ENCODE assay signal across 8 mouse cellular contexts in the genomic region with DNA sequence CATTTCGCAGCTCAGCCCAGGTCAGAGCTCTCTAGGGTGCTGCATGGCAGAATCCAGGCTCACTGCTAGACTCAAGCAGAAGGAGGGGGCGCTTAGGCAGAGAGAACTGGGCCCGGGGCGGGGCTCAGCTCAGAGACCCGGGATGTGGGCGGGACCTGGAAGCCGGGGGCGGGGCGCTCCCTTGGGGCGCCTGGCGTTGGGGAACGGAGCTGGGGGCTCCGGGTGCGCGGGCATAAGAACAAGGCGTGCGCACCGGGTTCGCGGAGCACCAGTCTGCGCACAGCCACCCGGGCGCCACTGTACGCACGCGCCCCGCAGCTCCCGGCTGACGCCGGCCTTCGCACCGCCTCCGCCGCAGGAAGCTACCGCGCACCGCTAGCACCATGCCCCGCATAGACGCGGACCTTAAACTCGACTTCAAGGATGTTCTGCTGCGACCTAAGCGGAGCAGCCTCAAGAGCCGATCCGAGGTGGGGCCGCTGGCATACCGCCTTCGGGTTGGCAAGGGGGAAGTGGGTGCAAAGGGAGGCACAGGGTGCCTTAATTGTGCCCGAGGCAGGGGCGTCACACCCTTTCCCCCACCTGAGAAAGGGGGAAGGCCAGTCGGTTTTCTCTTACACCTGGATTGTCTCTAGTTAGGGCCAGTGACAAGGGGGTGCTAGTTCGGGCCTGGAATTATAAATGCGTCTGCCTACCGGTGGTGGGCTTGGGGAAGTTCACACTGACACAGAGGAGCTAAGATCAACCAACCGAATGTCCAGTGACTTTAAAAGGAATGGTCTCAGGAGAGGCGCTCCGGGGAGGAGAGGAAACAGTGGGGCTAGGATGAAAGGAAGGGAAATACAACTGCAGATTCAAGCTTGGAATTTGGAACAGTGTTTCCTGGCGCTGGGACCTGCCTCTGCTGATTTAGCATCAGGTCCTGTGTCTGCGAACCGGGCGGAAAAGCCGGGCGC. TPM values are rescaled to one million over a fixed set of nuclear protein-coding genes. Genes with fewer than 3 reads are reported as not detected.
DNase-seq lines count a peak whose midpoint lies in the region; ATAC-seq and TF ChIP-seq lines count a peak whose summit lies in the region.

A gene (plus strand): TSS at position 171 of the 956 bp plus-strand sequence.

- in situ Hi-C loops in Patski (cut with MboI; ENCODE audit: low pct_unique_long_range_greater_than_20kb), result no loop called here

- 0 out of 2 replicates have a peak, but pooled peaks cover 3% of the 10 kb centered on the region for H3K4me1 ChIP-seq in cerebellum, adult 2 months (ENCODE audit: control insufficient read depth, insufficient read depth, low read length)
- H3K4me1 ChIP-seq in hindbrain, embryonic 11.5 days (replicated peaks; ENCODE audit: control insufficient read depth, insufficient read depth, low read length), result 0 out of 2 replicates have a peak, but pooled peaks cover 4% of the 10 kb centered on the region

- H3K9me3 ChIP-seq in hindbrain, embryonic 11.5 days (ENCODE audit: control insufficient read depth, low read length), result no peaks in the 10 kb centered on the region

- TF ChIP-seq CTCF in Patski (IDR thresholded peaks at IDR 0.05), result no peak
- no peak for TF ChIP-seq CTCF in cerebellum, adult 2 months (IDR thresholded peaks at IDR 0.05; ENCODE audit: borderline replicate concordance, insufficient read depth, low read depth, low read length)

- H3K27ac ChIP-seq in cerebellum, adult 2 months (ENCODE audit: insufficient read depth, low read length), result peak within 1 kb of the TSS; percentile 85
- no peak within 1 kb of the TSS for H3K27ac ChIP-seq in hindbrain, embryonic 11.5 days (ENCODE audit: low read depth, low read length)

- 1% methylated on average over 63 of the region's 63 CpGs for WGBS in cerebellum, adult 2 months
- WGBS in hindbrain, embryonic 11.5 days, result under 1% methylated on average over 62 of the region's 63 CpGs

- no peaks in the 10 kb centered on the region for H3K36me3 ChIP-seq in hindbrain, embryonic 11.5 days (ENCODE audit: control insufficient read depth, insufficient read depth, low read length)

- CTCF ChIA-PET in Patski (lab: Charles Lee), result no interaction called here

- peak; percentile 60 for ATAC-seq in Patski
- peak; percentile 87 for ATAC-seq in hindbrain, embryonic 11.5 days (ENCODE audit: low FRiP score)

- peak within 1 kb of the TSS; percentile 66 for H3K4me2 ChIP-seq in hindbrain, embryonic 11.5 days (replicated peaks; ENCODE audit: low read depth, low read length)

- POLR2A ChIA-PET in Patski (lab: Charles Lee), result interaction anchor here (0.6 to 2.0 kb wide), 8 partner anchors 18 to 483 kb away, joined by 3 to 12 read pairs (median 4); no protein-coding TSS in a partner anchor

- no peaks in the 10 kb centered on the region for H3K27me3 ChIP-seq in Patski
- H3K27me3 ChIP-seq in cerebellum, adult 2 months (ENCODE audit: control insufficient read depth, insufficient read depth, low read length), result no peaks in the 10 kb centered on the region
- H3K27me3 ChIP-seq in hindbrain, embryonic 11.5 days (ENCODE audit: control insufficient read depth, insufficient read depth, low read length), result peaks cover 4% of the 10 kb centered on the region; the same call in 1 of the 2 replicates

- TF ChIP-seq POLR2A in cerebellum, adult 2 months (IDR thresholded peaks at IDR 0.05; ENCODE audit: borderline replicate concordance, insufficient read depth, low read length), result no peak

- peak within 1 kb of the TSS; percentile 23; the same call in 1 of the 2 replicates for H3K9ac ChIP-seq in hindbrain, embryonic 11.5 days (ENCODE audit: low read depth, low read length)

- DNase-seq in Patski (ENCODE audit: low read depth, low spot score), result no peak
- peak; percentile 80 to 82 for DNase-seq in cerebellum, adult 2 months
- DNase-seq in frontal cortex, postnatal 10 days (ENCODE audit: low spot score in 2 of 2), result peak; percentile 79 to 82
- DNase-seq in hindbrain, embryonic 11.5 days (ENCODE audit: low spot score), result peak; percentile 84
- peak; percentile 84 to 86 for DNase-seq in layer of hippocampus, postnatal 36 days
- DNase-seq in lung, postnatal 25 days (ENCODE audit: low spot score), result peak; percentile 63
- DNase-seq in retina, postnatal 7 days (ENCODE audit: low read depth, low spot score), result peak; percentile 58
- peak; percentile 69 for DNase-seq in urinary bladder, postnatal 25 days (ENCODE audit: low spot score)

- H3K4me3 ChIP-seq in cerebellum, adult 2 months (replicated peaks; ENCODE audit: insufficient read depth, low read depth, low read length), result peak within 1 kb of the TSS; percentile 98
- peak within 1 kb of the TSS; percentile 37 for H3K4me3 ChIP-seq in hindbrain, embryonic 11.5 days (ENCODE audit: low read depth, low read length)

RNA-seq across cellular contexts. Expression of the gene that starts here (rescaled TPM):
- polyA plus RNA-seq in Patski (2021), result 91.3 TPM
- 69.1 TPM in 2 replicates for polyA plus RNA-seq in cerebellum, adult 2 months (2012; rRNA removed)
- polyA plus RNA-seq in hindbrain, embryonic 11.5 days (2014; fragmentation: Nextera tagmentation; extraction: Ambion mirVana), result 26.8 and 28.8 TPM in 2 replicates
- 10 to 100 TPM; 59.6 to 64.5 TPM for total RNA-seq in layer of hippocampus, postnatal 36 days (2021)
